Mouse (Mus musculus): Measurements from ENCODE around the gene Tm2d3.

Gene Tm2d3

GRCm38 (mm10) chr7:65690869-65691268 lies at the start of gene Tm2d3:
Gene Tm2d3, plus strand, starts transcription at chr7:65691169.
- CTCF ChIA-PET: interaction anchor here in 1 of 4 experiments (1.2 kb wide), 1 partner anchor 14 kb away, joined by 3 read pairs; no protein-coding TSS in a partner anchor

GRCm38 (mm10) chr7:65642371-65643304 lies 48.3 kb upstream of the Tm2d3 start:
- CTCF ChIA-PET: interaction anchor here in 2 of 4 experiments (0.9 kb wide), 2 partner anchors 324 to 325 kb away, joined by 3 read pairs; no protein-coding TSS in a partner anchor

More at GRCm38 (mm10) chr7:65690869-65691268, at the start of gene Tm2d3:
- POLR2A ChIA-PET: interaction anchor here in 1 of 4 experiments (0.6 kb wide), 1 partner anchor 319 kb away, joined by 4 read pairs; no protein-coding TSS in a partner anchor

DNA sequence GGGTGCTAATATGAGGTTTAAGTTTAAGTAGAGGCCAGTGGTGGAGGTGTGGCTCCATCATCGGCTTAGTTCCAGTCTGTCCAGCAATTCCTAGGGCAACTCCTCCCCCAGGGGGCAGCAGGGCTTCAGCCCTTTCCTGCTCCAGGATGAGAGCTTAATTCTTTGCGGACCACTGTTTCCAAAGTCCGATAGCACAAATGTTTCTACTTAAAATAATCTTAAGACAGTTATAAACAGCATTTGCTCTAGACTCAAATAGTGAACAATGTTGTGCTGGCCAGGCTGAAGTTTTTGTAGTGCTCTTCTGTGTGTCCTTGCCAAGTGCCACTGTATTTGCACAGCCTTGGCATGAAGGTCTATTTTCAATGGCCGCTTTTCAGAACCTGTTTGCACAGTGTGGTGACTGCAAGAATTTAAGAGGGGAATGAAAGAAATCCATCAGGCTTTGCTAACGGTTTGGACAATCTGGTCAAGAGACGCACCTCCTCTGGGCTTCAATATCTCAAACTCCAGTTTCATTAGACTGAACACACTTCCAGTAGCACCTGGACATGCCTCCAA lies 47.0 kb upstream of the Tm2d3 start:
- CTCF ChIA-PET: interaction anchor here in 2 of 4 experiments (0.7 to 1.6 kb wide), 6 partner anchors 8 to 326 kb away, joined by 4 to 7 read pairs (median 6); no protein-coding TSS in a partner anchor
- POLR2A ChIA-PET: interaction anchor here in 3 of 4 experiments (0.5 to 1.8 kb wide), 26 partner anchors 8 to 1487 kb away, joined by 3 to 17 read pairs (median 4); partner anchors contain the start of genes Nsmce3 (in 1 of the 3), Selenos (in 1 of the 3), Snrpa1 (in 1 of the 3) and Tjp1 (in 1 of the 3)

More at GRCm38 (mm10) chr7:65642371-65643304, 48.3 kb upstream of the Tm2d3 start:
- POLR2A ChIA-PET: interaction anchor here in 1 of 4 experiments (1.1 kb wide), 1 partner anchor 10 kb away, joined by 4 read pairs; no protein-coding TSS in a partner anchor

DNA sequence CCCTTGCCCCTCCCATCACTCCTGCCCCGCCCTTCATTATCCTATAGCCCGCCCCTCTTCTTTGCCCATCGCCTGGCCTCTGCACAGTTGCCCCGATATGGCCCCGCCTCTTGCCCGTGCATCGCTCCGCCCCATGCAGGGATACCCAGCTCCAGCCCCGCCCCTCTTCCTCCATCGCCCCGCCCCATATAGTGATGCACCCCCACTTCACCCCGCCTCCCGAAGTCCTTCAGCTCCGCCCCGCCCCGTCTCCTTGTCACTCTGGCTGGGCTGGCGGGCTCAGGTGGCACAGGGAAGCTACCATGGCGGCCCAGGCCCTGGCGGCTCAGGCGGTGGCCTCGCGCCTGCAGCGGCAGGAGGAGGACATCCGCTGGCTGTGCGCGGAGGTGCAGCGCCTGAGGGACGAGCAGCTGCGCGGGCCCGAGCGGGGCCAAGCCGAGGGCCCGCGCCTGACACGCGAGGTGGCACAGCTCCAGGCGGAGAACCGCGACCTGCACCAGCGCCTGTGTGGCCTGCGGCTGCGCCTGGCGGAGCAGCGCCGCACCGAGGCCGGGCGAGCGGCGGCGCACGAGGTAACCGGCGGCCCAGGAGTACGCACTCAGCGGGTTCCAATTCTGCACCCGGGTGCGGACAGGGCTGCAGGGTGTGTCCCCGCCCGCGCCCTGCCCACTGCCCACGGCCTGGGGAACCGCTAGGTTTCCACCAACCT lies 46.2 kb upstream of the Tm2d3 start, which contains the start of gene Tarsl2:
Tarsl2 (plus strand) TSS at position 256 of the 709 bp plus-strand sequence.
- ChIA-PET POLR2A (interaction anchor here in 3 of 4 experiments (0.5 to 1.8 kb wide), 46 partner anchors 8 to 1488 kb away, joined by 3 to 17 read pairs (median 4); partner anchors contain the start of genes Mcee (in 1 of the 3), Mphosph10 (in 1 of the 3), Nsmce3 (in 1 of the 3) and Selenos (in 1 of the 3)), CTCF (interaction anchor here in 3 of 4 experiments (0.5 to 1.6 kb wide), 14 partner anchors 9 to 781 kb away, joined by 3 to 7 read pairs (median 4); no protein-coding TSS in a partner anchor)

DNA sequence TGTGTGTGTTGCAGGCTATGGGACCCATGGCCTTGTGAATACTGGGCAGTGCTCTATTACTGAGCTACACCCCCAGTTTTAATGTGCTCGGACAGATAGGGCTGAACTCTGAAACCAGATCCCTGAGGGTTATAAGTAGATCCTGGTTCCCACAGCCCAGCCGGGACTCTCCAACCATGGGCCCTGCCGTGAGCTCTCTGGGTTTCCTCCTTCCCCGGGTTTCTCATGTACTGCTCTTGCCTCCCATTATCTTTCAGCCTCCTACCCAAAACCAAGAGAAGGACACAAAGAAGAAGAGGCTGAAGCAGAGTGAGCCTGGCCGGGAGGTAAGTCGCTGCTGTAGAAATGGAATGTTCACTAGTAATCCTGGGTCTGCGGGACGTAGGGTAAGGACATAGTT lies 45.0 kb upstream of the Tm2d3 start:
- CTCF ChIA-PET: no interaction called here

DNA sequence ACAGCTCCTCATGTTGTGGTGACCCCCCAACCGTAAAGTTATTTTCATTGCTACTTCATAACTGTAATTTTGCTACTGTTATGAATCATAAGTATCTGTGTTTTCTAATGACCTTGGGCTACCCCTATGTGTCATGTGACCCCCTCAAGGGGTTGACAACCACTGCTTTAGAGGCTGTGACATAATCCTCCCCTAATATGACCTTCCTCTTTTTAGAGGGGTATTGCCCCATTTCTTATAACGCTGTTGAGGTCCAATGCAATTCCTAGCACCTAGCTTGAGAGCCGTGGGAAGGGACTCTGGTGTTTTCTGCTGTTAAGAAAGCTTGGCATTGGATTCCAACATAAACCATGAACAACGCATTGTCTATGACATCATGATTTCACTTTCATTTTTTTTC lies 40.3 kb upstream of the Tm2d3 start:
- ChIA-PET CTCF (no interaction called here), POLR2A (no interaction called here)

More for the DNA sequence above, 45.0 kb upstream of the Tm2d3 start:
- POLR2A ChIA-PET: no interaction called here

DNA sequence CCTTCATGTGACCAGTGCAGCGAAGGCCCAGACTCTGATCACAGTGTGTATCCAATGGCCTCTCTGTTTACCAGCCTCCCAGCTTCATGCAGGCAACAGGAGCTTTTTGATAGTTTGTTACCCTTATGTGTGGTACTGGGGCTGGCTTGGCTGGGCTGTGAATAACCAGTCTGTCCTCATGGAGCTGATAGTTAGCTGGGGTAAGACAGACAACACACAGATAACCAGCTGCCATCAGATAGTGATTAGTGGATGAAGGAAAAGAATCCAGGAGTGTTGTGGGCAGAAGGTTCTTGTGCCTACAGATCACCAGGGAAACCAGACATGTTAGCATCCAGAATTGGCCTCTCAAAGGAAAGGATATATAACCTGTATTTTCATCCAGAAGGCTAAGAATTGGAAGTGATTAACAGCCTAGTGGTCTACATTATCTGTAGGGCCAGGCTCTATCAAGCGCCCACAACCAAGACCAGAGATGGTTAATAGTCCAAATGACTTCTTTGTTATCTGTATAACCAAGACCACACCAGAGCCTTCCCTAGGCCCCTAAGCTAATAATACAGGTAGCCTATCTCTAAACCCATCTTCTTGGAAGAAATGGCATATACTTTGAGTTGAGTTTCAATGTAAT lies 33.4 kb upstream of the Tm2d3 start:
- ChIA-PET POLR2A (interaction anchor here in 1 of 4 experiments (1.2 to 1.4 kb wide), 2 partner anchors 13 kb away, joined by 3 to 5 read pairs; partner anchors contain the start of gene Tarsl2), CTCF (no interaction called here)

- ChIA-PET POLR2A (interaction anchor here in 1 of 4 experiments (1.4 kb wide), 2 partner anchors 19 to 416 kb away, joined by 4 read pairs; partner anchors contain the start of genes Selenos and Tarsl2), CTCF (interaction anchor here in 1 of 4 experiments (0.5 kb wide), 1 partner anchor 41 kb away, joined by 3 read pairs; no protein-coding TSS in a partner anchor)
Measured at GRCm38 (mm10) chr7:65663225-65663790, 27.7 kb upstream of the Tm2d3 start.

GRCm38 (mm10) chr7:65663886-65664285 lies 27.1 kb upstream of the Tm2d3 start:
- ChIA-PET CTCF (no interaction called here), POLR2A (interaction anchor here in 1 of 4 experiments (1.4 kb wide), 2 partner anchors 19 to 416 kb away, joined by 4 read pairs; partner anchors contain the start of genes Selenos and Tarsl2)

DNA sequence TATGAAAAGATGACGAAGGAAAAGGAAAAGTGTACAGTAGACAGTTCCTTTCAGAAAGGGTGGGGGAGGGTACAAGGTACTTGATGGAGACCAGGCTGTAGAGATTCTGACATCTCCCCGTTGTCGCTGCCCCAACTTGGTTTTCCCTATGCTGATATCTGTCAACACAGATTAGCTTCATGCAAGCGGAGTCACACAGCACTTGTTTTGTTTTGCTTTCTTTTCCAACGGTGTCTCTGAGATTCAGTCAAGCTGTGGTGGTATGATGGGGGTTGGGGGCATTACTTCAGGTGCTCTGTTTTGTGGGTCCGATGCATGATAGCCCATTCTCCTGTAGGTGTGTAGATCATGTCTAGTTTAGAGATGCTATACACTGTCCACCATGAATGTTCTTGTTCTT lies 23.5 kb upstream of the Tm2d3 start:
- CTCF ChIA-PET: no interaction called here
- POLR2A ChIA-PET: no interaction called here

GRCm38 (mm10) chr7:65678050-65678449 lies 12.9 kb upstream of the Tm2d3 start:
- ChIA-PET CTCF (interaction anchor here in 3 of 4 experiments (0.6 to 1.3 kb wide), 3 partner anchors 27 to 180 kb away, joined by 3 to 6 read pairs (median 3); no protein-coding TSS in a partner anchor), POLR2A (interaction anchor here in 1 of 4 experiments (0.7 kb wide), 1 partner anchor 368 kb away, joined by 3 read pairs; no protein-coding TSS in a partner anchor)

- CTCF ChIA-PET: interaction anchor here in 1 of 4 experiments (1.3 kb wide), 1 partner anchor 26 kb away, joined by 6 read pairs; no protein-coding TSS in a partner anchor
- POLR2A ChIA-PET: interaction anchor here in 1 of 4 experiments (1.3 kb wide), 1 partner anchor 34 kb away, joined by 3 read pairs; the partner anchor contains the start of gene Tarsl2
Measured at GRCm38 (mm10) chr7:65678900-65679595, 11.9 kb upstream of the Tm2d3 start.

GRCm38 (mm10) chr7:65681166-65681565 lies 9.8 kb upstream of the Tm2d3 start:
- ChIA-PET POLR2A (interaction anchor here in 3 of 4 experiments (0.7 to 0.9 kb wide), 4 partner anchors 419 to 1291 kb away, joined by 3 to 4 read pairs (median 3); partner anchors contain the start of gene Lrrk1 (in 1 of the 3)), CTCF (no interaction called here)

DNA sequence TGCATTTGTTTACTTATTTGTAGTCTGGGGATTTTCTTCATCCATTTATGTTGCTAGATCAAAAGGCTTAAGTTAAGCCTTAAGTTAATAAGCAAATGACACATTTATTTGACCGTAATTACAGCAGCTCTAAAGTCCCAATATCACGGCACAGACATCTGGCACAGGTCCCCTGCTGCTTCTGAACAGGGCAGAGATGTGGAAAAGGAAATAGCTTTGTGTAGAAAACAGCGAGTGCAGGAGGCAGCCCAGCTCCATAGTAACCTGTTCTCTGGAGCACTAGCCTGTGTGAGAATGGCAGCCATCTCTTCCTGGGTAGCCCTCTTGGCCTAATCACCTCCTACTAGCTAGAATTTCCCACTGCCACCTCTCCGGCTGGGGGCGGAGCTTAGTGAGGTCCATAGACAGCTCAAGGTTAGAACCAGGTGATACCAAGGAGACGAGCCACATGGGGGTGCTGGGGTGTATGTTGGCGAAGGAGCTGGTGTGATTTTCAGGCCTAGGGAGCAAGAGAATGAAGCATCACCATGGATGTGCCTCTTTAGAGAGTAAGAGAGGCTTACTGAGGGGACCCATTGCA lies 6.6 kb upstream of the Tm2d3 start:
- CTCF ChIA-PET: interaction anchor here in 2 of 4 experiments (1.1 to 1.2 kb wide), 3 partner anchors 12 to 20 kb away, joined by 3 to 15 read pairs (median 3); no protein-coding TSS in a partner anchor
- POLR2A ChIA-PET: interaction anchor here in 3 of 4 experiments (0.5 to 1.2 kb wide), 6 partner anchors 9 to 382 kb away, joined by 3 to 5 read pairs (median 4); partner anchors contain the start of gene Tarsl2 (in 1 of the 3)

GRCm38 (mm10) chr7:65686664-65687063 lies 4.3 kb upstream of the Tm2d3 start:
- POLR2A ChIA-PET: no interaction called here
- CTCF ChIA-PET: no interaction called here
